In the genomic region with DNA sequence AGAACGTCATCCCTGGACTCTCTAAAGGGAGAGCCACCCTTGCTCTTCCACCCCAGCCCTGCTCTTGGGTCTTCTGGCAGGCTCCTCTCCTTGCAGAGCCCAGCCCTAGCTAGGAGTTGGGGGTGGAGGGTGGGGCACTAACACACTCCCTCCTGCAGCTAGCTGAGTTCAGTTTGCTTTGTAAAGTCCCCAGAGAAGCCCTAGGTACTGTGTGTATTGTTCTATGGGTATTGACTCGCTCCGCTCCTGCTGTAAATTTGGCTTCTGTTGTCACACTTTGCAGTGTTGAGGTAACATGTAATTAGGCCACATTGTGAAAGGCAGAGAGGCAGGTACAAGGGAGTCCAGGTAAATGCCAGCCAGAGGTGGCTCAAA, we compare ENCODE assay signal across 21 mouse cellular contexts.
DNase-seq lines count a peak whose midpoint lies in the region; ATAC-seq lines count a peak whose summit lies in the region.
"Had no signal": no experiment of that assay in that cellular context is flagged by ENCODE, and none has a peak within 500 bp of the region (broad histone marks: within the 10 kb centered on the region; RNA-seq: fewer than 3 reads in every experiment).

No protein-coding gene starts in this region.

- H3K36me3 ChIP-seq in midbrain, embryonic 10.5 days: peaks cover 8% of the 10 kb centered on the region; the same call in 1 of the 2 replicates
- H3K36me3 ChIP-seq in midbrain, embryonic 13.5 days: 0 out of 2 replicates have a peak, but pooled peaks cover 5% of the 10 kb centered on the region
- H3K36me3 ChIP-seq in embryonic facial prominence, embryonic 15.5 days: no peaks in the 10 kb centered on the region
- H3K36me3 ChIP-seq: kidney, embryonic 15.5 days had no signal

- peaks cover 25% of the 10 kb centered on the region for H3K4me1 ChIP-seq in midbrain, embryonic 10.5 days
- H3K4me1 ChIP-seq in midbrain, embryonic 13.5 days (replicated peaks): peaks cover 17% of the 10 kb centered on the region
- peaks cover 6% of the 10 kb centered on the region for H3K4me1 ChIP-seq in embryonic facial prominence, embryonic 15.5 days

- no peak overlapping the region for H3K4me2 ChIP-seq in midbrain, embryonic 13.5 days (replicated peaks)
- no peak overlapping the region for H3K4me2 ChIP-seq in embryonic facial prominence, embryonic 15.5 days (replicated peaks)
- H3K4me2 ChIP-seq: heart, embryonic 11.5 days; kidney, embryonic 15.5 days; neural tube, embryonic 12.5 days had no signal

- WGBS in midbrain, embryonic 10.5 days: 85% methylated on average over 3 of the region's 3 CpGs
- 79% methylated on average over 3 of the region's 3 CpGs for WGBS in midbrain, embryonic 13.5 days
- WGBS in embryonic facial prominence, embryonic 15.5 days: 79% methylated on average over 3 of the region's 3 CpGs

- H3K27ac ChIP-seq in midbrain, embryonic 10.5 days (replicated peaks): peak overlapping the region; percentile 50
- H3K27ac ChIP-seq in midbrain, embryonic 13.5 days: no peak overlapping the region
- H3K27ac ChIP-seq in embryonic facial prominence, embryonic 15.5 days (replicated peaks): no peak overlapping the region
- H3K27ac ChIP-seq: liver, embryonic 14.5 days; neural tube, embryonic 12.5 days had no signal

- 0 out of 2 replicates have a peak, but pooled peaks cover 2% of the 10 kb centered on the region for H3K27me3 ChIP-seq in midbrain, embryonic 10.5 days (ENCODE audit: low read depth, poor library complexity, severe bottlenecking)
- H3K27me3 ChIP-seq in midbrain, embryonic 13.5 days: peaks cover 7% of the 10 kb centered on the region; the same call in 1 of the 2 replicates
- no peaks in the 10 kb centered on the region for H3K27me3 ChIP-seq in embryonic facial prominence, embryonic 15.5 days
- H3K27me3 ChIP-seq: kidney, embryonic 15.5 days; neural tube, embryonic 12.5 days had no signal

- ATAC-seq in midbrain, embryonic 13.5 days: no peak
- peak; percentile 59 for ATAC-seq in embryonic facial prominence, embryonic 15.5 days (ENCODE audit: insufficient number of reproducible peaks, low FRiP score, low TSS enrichment, low read depth)
- ATAC-seq: inflammation-experienced regulatory T-cells, adult 6 months had no signal

- no peak overlapping the region for H3K4me3 ChIP-seq in midbrain, embryonic 10.5 days
- no peak overlapping the region for H3K4me3 ChIP-seq in midbrain, embryonic 13.5 days (replicated peaks)
- no peak overlapping the region for H3K4me3 ChIP-seq in embryonic facial prominence, embryonic 15.5 days (replicated peaks)
- H3K4me3 ChIP-seq: kidney, embryonic 15.5 days; neural tube, embryonic 12.5 days had no signal

- H3K9me3 ChIP-seq in midbrain, embryonic 10.5 days (replicated peaks): no peaks in the 10 kb centered on the region
- no peaks in the 10 kb centered on the region for H3K9me3 ChIP-seq in midbrain, embryonic 13.5 days
- H3K9me3 ChIP-seq in embryonic facial prominence, embryonic 15.5 days (replicated peaks): no peaks in the 10 kb centered on the region
- H3K9me3 ChIP-seq: kidney, embryonic 15.5 days; megakaryocyte, embryonic 14.5 days; neural tube, embryonic 12.5 days had no signal

- DNase-seq in gastrocnemius, postnatal 25 days: peak; percentile 4
- DNase-seq in gastrocnemius, adult 18-20 months (ENCODE audit: low spot score): no peak
- no peak for DNase-seq in midbrain, embryonic 10.5 days (ENCODE audit: low spot score)
- DNase-seq in kidney, adult 8-10 months: no peak
- no peak for DNase-seq in adrenal gland, postnatal 4 days (ENCODE audit: low spot score in 2 of 2)
- DNase-seq: cerebellum, adult 11 months; cerebellum, postnatal 25 days; gastrocnemius, postnatal 14 days; heart, postnatal 36 days; layer of hippocampus, postnatal 36 days; lung, postnatal 10 days; right cerebral cortex, postnatal 14 days; thymus, postnatal 4 days had no signal

- H3K9ac ChIP-seq in midbrain, embryonic 13.5 days (replicated peaks): no peak overlapping the region
- no peak overlapping the region for H3K9ac ChIP-seq in embryonic facial prominence, embryonic 15.5 days
- H3K9ac ChIP-seq: kidney, embryonic 15.5 days; liver, embryonic 14.5 days; neural tube, embryonic 12.5 days had no signal
